Mouse (Mus musculus) c-Kit-positive CD71-positive TER-119-negative erythroid progenitor cells, embryonic 14.5 days (primary cell): ENCODE measurements around the gene Teddm2.

Source experiments
- DNase-seq: peaks from one replicate; pipeline ENCODE4 v3.0.0-alpha.2; 2013; ENCODE audit warnings: low read depth

Teddm2 gene

GRCm38 (mm10) chr1:153899731-153900380 lies at the start of gene Teddm2, which contains the start of gene Glul:
Teddm2 (minus strand) TSS chr1:153900228.
Glul (plus strand) TSS chr1:153899944.
- peak; percentile 87 for DNase-seq

GRCm38 (mm10) chr1:153947837-153948236 lies 47.8 kb upstream of the Teddm2 start:
- no peak for DNase-seq

- no peak for DNase-seq
These were observed 46.9 kb upstream of the Teddm2 start for GRCm38 (mm10) chr1:153946971-153947370.

- DNase-seq = no peak
These were observed 45.2 kb upstream of the Teddm2 start for GRCm38 (mm10) chr1:153945181-153945580.

- no peak for DNase-seq
These were observed 41.0 kb upstream of the Teddm2 start for GRCm38 (mm10) chr1:153940986-153941385.

- DNase-seq = no peak
These were observed 37.0 kb upstream of the Teddm2 start for GRCm38 (mm10) chr1:153937025-153937424.

GRCm38 (mm10) chr1:153935844-153936380 lies 35.9 kb upstream of the Teddm2 start:
- no peak for DNase-seq

GRCm38 (mm10) chr1:153933772-153934171 lies 33.7 kb upstream of the Teddm2 start:
- no peak for DNase-seq

- DNase-seq = no peak
These were observed 30.4 kb upstream of the Teddm2 start for GRCm38 (mm10) chr1:153930431-153930830.

GRCm38 (mm10) chr1:153924395-153925385 lies 24.7 kb upstream of the Teddm2 start:
- DNase-seq = no peak

- no peak for DNase-seq
These were observed 22.6 kb upstream of the Teddm2 start for GRCm38 (mm10) chr1:153922571-153923021.

GRCm38 (mm10) chr1:153921642-153922041 lies 21.6 kb upstream of the Teddm2 start:
- no peak for DNase-seq

- no peak for DNase-seq
These were observed 18.6 kb upstream of the Teddm2 start for GRCm38 (mm10) chr1:153918521-153919206.

GRCm38 (mm10) chr1:153913869-153914268 lies 13.8 kb upstream of the Teddm2 start:
- DNase-seq = no peak

GRCm38 (mm10) chr1:153911276-153911795 lies 11.3 kb upstream of the Teddm2 start:
- DNase-seq = no peak

- no peak for DNase-seq
These were observed 10.4 kb upstream of the Teddm2 start for GRCm38 (mm10) chr1:153910423-153910822.

- DNase-seq = no peak
These were observed 9.9 kb upstream of the Teddm2 start for GRCm38 (mm10) chr1:153909963-153910291.

- no peak for DNase-seq
These were observed 9.4 kb upstream of the Teddm2 start for GRCm38 (mm10) chr1:153909213-153909962.

GRCm38 (mm10) chr1:153908741-153909140 lies 8.7 kb upstream of the Teddm2 start:
- no peak for DNase-seq

- DNase-seq = no peak
These were observed 8.2 kb upstream of the Teddm2 start for GRCm38 (mm10) chr1:153908208-153908607.

GRCm38 (mm10) chr1:153905884-153906283 lies 5.9 kb upstream of the Teddm2 start:
- DNase-seq = no peak
